Mouse (Mus musculus): Measurements from ENCODE around the gene Tat. TPM values are rescaled to one million over a fixed set of nuclear protein-coding genes. Genes with fewer than 3 reads are reported as not detected.

The Tat gene
- polyA plus RNA-seq, 1 experiment from 2014 or later = 0.27 TPM

GRCm38 (mm10) chr8:109983944-109984343 lies 6.3 kb upstream of the Tat start:
- ATAC-seq (ENCODE audit: insufficient number of reproducible peaks, low FRiP score, low TSS enrichment, low read depth) = no peak
- Histone ChIP-seq H3K4me2 (replicated peaks) (no peak overlapping the region), H3K9ac (no peak overlapping the region), H3K36me3 (no peaks in the 10 kb centered on the region), H3K27ac (replicated peaks) (no peak overlapping the region), H3K9me3 (replicated peaks) (no peaks in the 10 kb centered on the region), H3K4me3 (replicated peaks) (no peak overlapping the region), H3K4me1 (no peaks in the 10 kb centered on the region), H3K27me3 (no peaks in the 10 kb centered on the region)
- WGBS = 29% methylated on average over 5 of the region's 5 CpGs

DNA sequence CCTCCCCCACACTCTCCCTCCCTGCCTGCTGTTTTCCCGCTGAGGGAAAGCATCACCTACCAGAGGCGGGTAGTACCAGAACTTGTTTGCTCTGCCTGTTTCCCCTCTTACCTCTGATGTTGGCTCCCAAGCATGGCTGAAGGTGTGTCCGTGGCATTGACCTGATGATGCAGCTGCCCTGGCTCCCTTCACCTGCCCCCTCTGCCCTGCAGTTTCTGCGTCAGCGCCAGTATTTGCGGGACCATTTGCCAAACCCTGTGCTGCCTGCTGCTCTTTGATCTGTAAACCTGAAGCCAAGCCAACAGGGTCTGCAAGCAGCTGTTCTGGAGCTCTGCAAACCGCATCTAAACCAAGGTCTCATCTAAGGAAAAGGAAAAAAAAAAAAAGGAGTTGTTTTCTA lies 3.9 kb upstream of the Tat start:
- Histone ChIP-seq H3K36me3 (no peaks in the 10 kb centered on the region), H3K9ac (no peak overlapping the region), H3K4me2 (replicated peaks) (no peak overlapping the region), H3K27ac (replicated peaks) (no peak overlapping the region), H3K27me3 (no peaks in the 10 kb centered on the region), H3K4me1 (no peaks in the 10 kb centered on the region), H3K9me3 (replicated peaks) (no peaks in the 10 kb centered on the region), H3K4me3 (replicated peaks) (no peak overlapping the region)
- WGBS = 65% methylated on average over 7 of the region's 7 CpGs
- no peak for ATAC-seq (ENCODE audit: insufficient number of reproducible peaks, low FRiP score, low TSS enrichment, low read depth)

GRCm38 (mm10) chr8:109987776-109988175 lies 2.5 kb upstream of the Tat start:
- Histone ChIP-seq H3K4me1 (no peaks in the 10 kb centered on the region), H3K9me3 (replicated peaks) (no peaks in the 10 kb centered on the region), H3K36me3 (no peaks in the 10 kb centered on the region), H3K9ac (no peak overlapping the region), H3K4me2 (replicated peaks) (no peak overlapping the region), H3K27ac (replicated peaks) (no peak overlapping the region), H3K4me3 (replicated peaks) (no peak overlapping the region), H3K27me3 (no peaks in the 10 kb centered on the region)
- ATAC-seq (ENCODE audit: insufficient number of reproducible peaks, low FRiP score, low TSS enrichment, low read depth) = no peak
- WGBS = 73% methylated on average over 7 of the region's 7 CpGs

DNA sequence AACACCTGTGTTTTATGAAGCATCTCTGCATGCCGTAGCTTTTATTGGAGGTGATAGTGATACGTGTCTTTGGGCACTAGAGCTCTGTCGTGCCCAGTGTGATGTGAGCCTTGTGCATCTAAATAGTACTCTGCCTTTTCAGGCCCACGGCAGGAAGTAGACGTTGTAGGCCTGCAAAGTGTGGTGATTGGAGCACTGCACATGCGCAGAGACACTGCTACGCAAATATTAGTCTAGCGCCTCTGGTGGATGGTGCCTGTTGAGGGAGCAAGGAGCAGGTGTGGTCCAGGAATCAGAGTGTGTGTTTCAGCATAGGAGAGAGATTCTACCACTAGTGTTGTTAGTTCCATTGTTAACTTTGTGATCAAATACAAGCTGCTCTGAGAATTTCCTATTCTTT lies 1.1 kb upstream of the Tat start:
- Histone ChIP-seq H3K9me3 (replicated peaks) (no peaks in the 10 kb centered on the region), H3K4me2 (replicated peaks) (no peak overlapping the region), H3K27me3 (no peaks in the 10 kb centered on the region), H3K27ac (replicated peaks) (no peak overlapping the region), H3K9ac (no peak overlapping the region), H3K36me3 (no peaks in the 10 kb centered on the region), H3K4me3 (replicated peaks) (no peak overlapping the region), H3K4me1 (no peaks in the 10 kb centered on the region)
- ATAC-seq (ENCODE audit: insufficient number of reproducible peaks, low FRiP score, low TSS enrichment, low read depth) = no peak
- 88% methylated on average over 8 of the region's 8 CpGs for WGBS

- H3K36me3 ChIP-seq = no peaks in the 10 kb centered on the region
- H3K9ac ChIP-seq = no peak overlapping the region
- no peak overlapping the region for H3K4me2 ChIP-seq (replicated peaks)
- 71% methylated on average over 5 of the region's 5 CpGs for WGBS
- no peaks in the 10 kb centered on the region for H3K9me3 ChIP-seq (replicated peaks)
- H3K4me3 ChIP-seq (replicated peaks) = no peak overlapping the region
- H3K4me1 ChIP-seq = no peaks in the 10 kb centered on the region
- no peaks in the 10 kb centered on the region for H3K27me3 ChIP-seq
- ATAC-seq (ENCODE audit: insufficient number of reproducible peaks, low FRiP score, low TSS enrichment, low read depth) = no peak
- H3K27ac ChIP-seq (replicated peaks) = no peak overlapping the region
These were observed 1.9 kb downstream of the Tat start for GRCm38 (mm10) chr8:109992166-109992565.

GRCm38 (mm10) chr8:109992951-109993350 lies 2.7 kb downstream of the Tat start:
- Histone ChIP-seq H3K27ac (replicated peaks) (no peak overlapping the region), H3K27me3 (no peaks in the 10 kb centered on the region), H3K36me3 (no peaks in the 10 kb centered on the region), H3K4me2 (replicated peaks) (no peak overlapping the region), H3K4me3 (replicated peaks) (no peak overlapping the region), H3K4me1 (no peaks in the 10 kb centered on the region), H3K9me3 (replicated peaks) (no peaks in the 10 kb centered on the region), H3K9ac (no peak overlapping the region)
- WGBS = 63% methylated on average over 1 of the region's 1 CpGs
- ATAC-seq (ENCODE audit: insufficient number of reproducible peaks, low FRiP score, low TSS enrichment, low read depth) = no peak

- WGBS = 87% methylated on average over 9 of the region's 9 CpGs
- Histone ChIP-seq H3K27me3 (no peaks in the 10 kb centered on the region; the same call in 1 of the 2 replicates), H3K27ac (replicated peaks) (no peak overlapping the region), H3K4me1 (no peaks in the 10 kb centered on the region), H3K36me3 (no peaks in the 10 kb centered on the region), H3K9me3 (replicated peaks) (no peaks in the 10 kb centered on the region), H3K4me3 (replicated peaks) (no peak overlapping the region), H3K9ac (no peak overlapping the region), H3K4me2 (replicated peaks) (no peak overlapping the region)
- no peak for ATAC-seq (ENCODE audit: insufficient number of reproducible peaks, low FRiP score, low TSS enrichment, low read depth)
These were observed 7.1 kb downstream of the Tat start for GRCm38 (mm10) chr8:109997381-109997780.

DNA sequence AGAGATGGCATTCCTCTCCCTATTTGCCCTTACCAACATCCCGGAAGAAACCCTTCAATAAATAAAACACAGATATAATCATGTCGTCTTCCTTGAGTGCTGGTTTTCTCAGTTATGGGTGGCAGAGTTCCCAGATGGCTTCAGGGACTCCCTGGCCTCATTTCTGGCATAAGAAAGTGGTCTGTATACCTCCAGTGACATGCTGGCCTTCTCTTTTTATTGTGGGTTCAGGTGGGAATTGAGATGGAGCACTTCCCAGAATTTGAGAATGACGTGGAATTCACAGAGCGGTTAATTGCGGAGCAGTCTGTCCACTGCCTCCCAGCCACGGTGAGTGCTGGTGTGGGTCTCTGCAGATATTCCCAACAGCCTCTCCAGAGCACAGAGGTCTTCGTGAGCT lies 7.8 kb downstream of the Tat start:
- no peaks in the 10 kb centered on the region for H3K36me3 ChIP-seq

DNA sequence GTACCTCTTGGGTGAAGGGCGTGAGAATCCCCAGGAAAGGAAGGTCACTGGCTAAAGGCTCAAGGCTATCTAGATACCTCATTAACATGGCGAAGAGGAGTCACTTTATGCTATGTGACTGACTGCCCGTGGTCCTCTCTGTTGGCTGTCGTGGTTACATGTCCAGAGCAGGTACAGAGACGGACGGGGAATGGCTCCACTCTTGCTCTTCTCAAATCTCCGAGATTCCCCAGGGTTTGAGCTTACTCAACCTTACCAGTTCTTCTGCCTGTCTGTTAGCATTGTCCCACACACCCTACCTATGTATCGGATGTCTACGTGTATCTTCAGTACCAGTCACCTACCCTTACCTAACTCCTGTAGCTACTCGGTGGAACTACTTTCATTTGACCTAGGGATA lies 9.7 kb downstream of the Tat start:
- no peak for ATAC-seq (ENCODE audit: insufficient number of reproducible peaks, low FRiP score, low TSS enrichment, low read depth)
- Histone ChIP-seq H3K4me1 (no peaks in the 10 kb centered on the region), H3K9me3 (replicated peaks) (no peaks in the 10 kb centered on the region), H3K36me3 (no peaks in the 10 kb centered on the region), H3K4me2 (replicated peaks) (no peak overlapping the region), H3K27ac (replicated peaks) (no peak overlapping the region), H3K4me3 (replicated peaks) (no peak overlapping the region), H3K27me3 (no peaks in the 10 kb centered on the region; the same call in 1 of the 2 replicates), H3K9ac (no peak overlapping the region)
- 83% methylated on average over 10 of the region's 10 CpGs for WGBS

More for the DNA sequence above, 7.8 kb downstream of the Tat start:
- Histone ChIP-seq H3K9me3 (replicated peaks) (no peaks in the 10 kb centered on the region), H3K4me1 (no peaks in the 10 kb centered on the region), H3K9ac (no peak overlapping the region), H3K4me2 (replicated peaks) (no peak overlapping the region), H3K27ac (replicated peaks) (no peak overlapping the region), H3K27me3 (no peaks in the 10 kb centered on the region; the same call in 1 of the 2 replicates), H3K4me3 (replicated peaks) (no peak overlapping the region)
- 74% methylated on average over 7 of the region's 7 CpGs for WGBS
- ATAC-seq (ENCODE audit: insufficient number of reproducible peaks, low FRiP score, low TSS enrichment, low read depth) = no peak

DNA sequence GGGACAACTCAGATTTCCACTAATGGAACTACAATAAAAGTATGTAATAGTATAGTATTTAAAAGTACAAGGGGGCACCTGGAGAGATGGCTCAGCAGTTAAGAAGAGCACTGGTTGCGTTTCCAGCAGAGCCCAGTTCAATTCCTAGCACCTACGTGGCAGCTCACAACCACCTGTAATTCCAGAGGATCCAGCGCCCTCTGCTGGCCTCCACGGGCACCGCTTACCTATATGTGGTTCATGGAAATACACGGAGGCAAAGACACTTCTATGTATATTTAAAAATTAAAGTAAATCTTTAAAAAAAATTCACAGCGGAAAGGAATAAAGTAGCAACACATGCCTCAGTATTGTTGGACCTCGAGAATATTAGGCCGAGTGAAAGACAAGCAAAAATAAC lies 12.7 kb downstream of the Tat start:
- 35% methylated on average over 9 of the region's 9 CpGs for WGBS
- no peaks in the 10 kb centered on the region; the same call in 1 of the 2 replicates for H3K27me3 ChIP-seq
- H3K4me1 ChIP-seq = no peaks in the 10 kb centered on the region
- no peaks in the 10 kb centered on the region for H3K9me3 ChIP-seq (replicated peaks)
- no peaks in the 10 kb centered on the region for H3K36me3 ChIP-seq
- no peak overlapping the region for H3K4me2 ChIP-seq (replicated peaks)
- H3K27ac ChIP-seq (replicated peaks) = no peak overlapping the region
- no peak overlapping the region for H3K9ac ChIP-seq
- no peak for ATAC-seq (ENCODE audit: insufficient number of reproducible peaks, low FRiP score, low TSS enrichment, low read depth)
- H3K4me3 ChIP-seq (replicated peaks) = no peak overlapping the region

GRCm38 (mm10) chr8:110004300-110004699 lies 14.1 kb downstream of the Tat start:
- no peak overlapping the region for H3K9ac ChIP-seq
- no peaks in the 10 kb centered on the region for H3K4me1 ChIP-seq
- H3K36me3 ChIP-seq = no peaks in the 10 kb centered on the region
- H3K4me3 ChIP-seq (replicated peaks) = no peak overlapping the region
- WGBS = 76% methylated on average over 5 of the region's 5 CpGs
- no peaks in the 10 kb centered on the region; the same call in 1 of the 2 replicates for H3K27me3 ChIP-seq
- no peak overlapping the region for H3K27ac ChIP-seq (replicated peaks)
- no peak for ATAC-seq (ENCODE audit: insufficient number of reproducible peaks, low FRiP score, low TSS enrichment, low read depth)
- H3K9me3 ChIP-seq (replicated peaks) = no peaks in the 10 kb centered on the region
- no peak overlapping the region for H3K4me2 ChIP-seq (replicated peaks)

- Histone ChIP-seq H3K4me2 (replicated peaks) (no peak overlapping the region), H3K4me3 (replicated peaks) (no peak overlapping the region), H3K9ac (no peak overlapping the region), H3K27me3 (no peaks in the 10 kb centered on the region), H3K4me1 (no peaks in the 10 kb centered on the region), H3K27ac (replicated peaks) (no peak overlapping the region), H3K9me3 (replicated peaks) (no peaks in the 10 kb centered on the region), H3K36me3 (no peaks in the 10 kb centered on the region)
- ATAC-seq (ENCODE audit: insufficient number of reproducible peaks, low FRiP score, low TSS enrichment, low read depth) = no peak
- 61% methylated on average over 17 of the region's 17 CpGs for WGBS
These were observed 16.2 kb downstream of the Tat start for GRCm38 (mm10) chr8:110006312-110007023.

Data from embryonic facial prominence, embryonic 15.5 days (tissue).